Mouse (Mus musculus): ENCODE results near the gene Wdr18. TPM values are rescaled to one million over a fixed set of nuclear protein-coding genes. Genes with fewer than 3 reads are reported as not detected.
A peak's percentile ranks its signal among the peaks of the same experiment; 100 is the strongest.

Gene Wdr18
- polyA plus RNA-seq, 1 experiment: 67.5 TPM

DNA sequence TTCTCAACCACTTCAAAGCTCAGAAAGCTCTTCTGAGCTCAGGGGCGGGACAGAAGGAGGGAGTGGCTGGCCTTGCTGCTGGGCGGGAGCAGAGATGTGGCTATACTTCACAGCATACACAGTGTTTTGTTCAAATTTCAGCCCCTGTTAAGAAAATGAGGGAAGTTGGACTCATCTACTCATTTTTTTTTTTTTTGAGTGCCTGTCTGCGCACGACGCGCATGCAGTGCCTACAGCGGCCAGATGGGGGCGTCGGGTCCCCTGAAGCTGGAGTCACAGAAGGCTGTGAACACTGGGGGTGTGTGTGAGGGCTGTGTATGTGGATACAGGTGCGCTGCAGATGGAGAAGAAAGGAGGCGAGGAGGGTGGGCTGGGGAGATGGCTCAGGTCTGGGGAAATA, 27.0 kb downstream of the Wdr18 start:
- peak; percentile 89 for DNase-seq
- TF ChIP-seq POLR2A (IDR thresholded peaks at IDR 0.05; ENCODE audit: low read depth, low read length): no peak
- TF ChIP-seq CTCF (conservative IDR thresholded peaks at IDR 0.05; ENCODE audit: insufficient read depth, insufficient read length, low read depth, low read length): peak; percentile 76
- Histone ChIP-seq H3K36me3 (ENCODE audit: control insufficient read depth, insufficient read depth, low read length) (no peaks in the 10 kb centered on the region), H3K4me3 (ENCODE audit: insufficient read depth, low read depth, low read length) (no peak overlapping the region), H3K27ac (ENCODE audit: insufficient read depth, low read depth, low read length) (peak overlapping the region; percentile 36; the same call in 1 of the 2 replicates), H3K4me1 (ENCODE audit: control insufficient read depth, insufficient read depth, low read length) (peaks cover 23% of the 10 kb centered on the region), H3K27me3 (replicated peaks; ENCODE audit: control insufficient read depth, insufficient read depth, low read length) (no peaks in the 10 kb centered on the region)
- WGBS: 8% methylated on average over 11 of the region's 11 CpGs

DNA sequence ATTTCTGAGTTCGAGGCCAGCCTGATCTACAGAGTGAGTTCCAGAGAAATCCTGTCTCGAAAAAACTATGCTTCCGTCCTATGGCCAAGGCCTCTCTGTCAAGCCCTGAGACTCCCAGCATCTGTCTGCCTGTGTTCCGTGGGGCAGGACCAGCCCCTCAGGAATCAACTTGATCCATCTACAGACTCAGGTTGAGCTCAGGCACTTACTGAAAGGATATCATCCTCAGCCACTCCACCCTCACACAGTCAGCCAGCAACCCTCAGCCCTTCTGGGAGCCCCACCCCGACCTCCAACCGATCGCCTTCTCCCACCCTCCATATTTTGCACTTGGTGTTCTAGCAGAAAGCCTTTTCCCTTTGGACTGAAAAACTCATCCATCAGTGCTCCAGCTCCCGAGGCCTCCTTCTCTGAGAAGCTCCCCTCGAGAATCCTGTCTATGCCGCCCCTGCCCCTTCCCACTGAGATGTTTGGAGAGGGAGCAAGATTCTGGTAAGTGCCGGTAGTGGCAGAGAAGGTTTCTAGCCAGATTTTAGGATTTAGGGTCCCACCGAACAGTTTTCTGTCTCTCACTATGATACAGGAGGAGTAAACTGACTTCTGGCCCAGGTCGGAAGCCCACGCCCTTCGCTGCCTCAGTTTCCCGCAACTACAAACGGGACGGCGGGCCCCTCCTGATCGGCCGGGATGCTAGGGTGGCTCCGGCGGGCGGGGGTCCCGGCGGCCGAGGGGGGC, 28.0 kb downstream of the Wdr18 start:
- Histone ChIP-seq H3K27ac (ENCODE audit: insufficient read depth, low read depth, low read length) (peak overlapping the region; percentile 84), H3K27me3 (replicated peaks; ENCODE audit: control insufficient read depth, insufficient read depth, low read length) (no peaks in the 10 kb centered on the region), H3K4me3 (ENCODE audit: insufficient read depth, low read depth, low read length) (peak overlapping the region; percentile 73), H3K4me1 (ENCODE audit: control insufficient read depth, insufficient read depth, low read length) (peaks cover 16% of the 10 kb centered on the region), H3K36me3 (ENCODE audit: control insufficient read depth, insufficient read depth, low read length) (no peaks in the 10 kb centered on the region)
- TF ChIP-seq POLR2A (IDR thresholded peaks at IDR 0.05; ENCODE audit: low read depth, low read length) (no peak), CTCF (conservative IDR thresholded peaks at IDR 0.05; ENCODE audit: insufficient read depth, insufficient read length, low read depth, low read length) (no peak)
- 23% methylated on average over 27 of the region's 27 CpGs for WGBS
- DNase-seq: no peak

DNA sequence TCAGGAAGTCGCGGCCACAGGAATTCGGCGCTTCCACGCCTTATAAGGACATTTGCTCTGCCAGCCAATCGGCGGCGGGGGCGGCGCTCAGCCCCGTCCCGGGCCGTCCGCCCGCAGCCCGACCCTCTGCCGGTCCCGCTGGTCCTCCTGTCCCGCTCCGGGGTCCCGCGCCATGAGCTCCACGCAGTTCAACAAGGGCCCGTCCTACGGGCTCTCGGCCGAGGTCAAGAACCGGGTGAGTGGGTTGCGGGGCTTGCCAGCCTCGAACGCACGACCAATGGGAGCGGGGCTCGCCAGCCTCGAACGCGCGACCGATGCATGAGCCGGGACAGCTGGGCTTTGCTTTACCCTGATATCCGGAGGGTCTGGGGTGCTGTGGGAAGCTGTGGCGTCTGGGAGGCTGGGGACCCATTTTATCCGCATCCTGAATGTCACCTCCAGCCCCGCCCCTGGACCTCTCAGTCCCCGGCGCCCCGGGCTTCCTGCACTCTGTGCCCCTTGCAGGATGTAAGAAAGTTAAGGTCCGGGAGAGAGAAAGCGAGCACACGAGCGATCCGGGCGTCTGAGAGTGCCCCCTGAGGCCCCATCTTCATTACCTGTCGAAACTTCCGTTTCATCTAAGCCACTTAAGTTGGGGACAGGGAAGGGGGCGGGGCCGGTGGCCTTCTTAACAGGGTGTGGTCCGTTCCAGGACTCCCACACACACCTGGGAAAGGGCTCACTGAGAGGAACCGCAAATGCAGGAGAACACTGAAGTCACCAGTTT, 28.7 kb downstream of the Wdr18 start, which contains the start of gene Cnn2:
Gene Cnn2 (plus strand): TSS at position 79 of the 766 bp plus-strand sequence.
- no peaks in the 10 kb centered on the region for H3K27me3 ChIP-seq (replicated peaks; ENCODE audit: control insufficient read depth, insufficient read depth, low read length)
- TF ChIP-seq CTCF (conservative IDR thresholded peaks at IDR 0.05; ENCODE audit: insufficient read depth, insufficient read length, low read depth, low read length) (no peak), POLR2A (IDR thresholded peaks at IDR 0.05; ENCODE audit: low read depth, low read length) (no peak)
- no peaks in the 10 kb centered on the region for H3K36me3 ChIP-seq (ENCODE audit: control insufficient read depth, insufficient read depth, low read length)
- H3K4me3 ChIP-seq (ENCODE audit: insufficient read depth, low read depth, low read length): peak within 1 kb of the TSS; percentile 73
- H3K27ac ChIP-seq (ENCODE audit: insufficient read depth, low read depth, low read length): peak within 1 kb of the TSS; percentile 84
- peak; percentile 76 for DNase-seq
- H3K4me1 ChIP-seq (ENCODE audit: control insufficient read depth, insufficient read depth, low read length): peaks cover 15% of the 10 kb centered on the region
- whole genome bisulfite sequencing: 2% methylated on average over 59 of the region's 59 CpGs

DNA sequence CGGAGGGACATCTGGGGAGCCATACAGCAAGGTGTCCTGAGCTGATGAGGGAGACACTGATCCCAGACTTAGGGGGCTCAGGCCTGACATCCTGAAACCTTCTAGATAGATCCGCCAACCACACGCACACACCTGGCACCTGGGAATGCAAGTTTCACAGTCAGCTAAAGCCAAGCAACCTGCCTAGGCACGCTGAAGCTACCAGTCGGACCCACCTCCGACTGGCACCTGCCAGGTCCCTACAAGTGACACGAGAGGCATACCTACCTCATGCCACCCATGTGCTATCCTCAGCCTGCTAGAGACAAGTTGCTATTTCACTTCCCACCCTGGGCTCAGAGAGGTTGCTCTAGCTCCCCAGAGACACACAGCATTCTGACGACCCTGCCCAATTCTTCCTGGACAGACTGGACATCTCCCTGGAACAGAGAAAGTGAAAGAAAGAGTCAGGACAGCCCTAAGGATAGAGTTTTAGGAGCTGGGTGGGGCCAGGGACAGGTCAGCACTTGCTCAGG, 29.4 kb downstream of the Wdr18 start:
- TF ChIP-seq CTCF (conservative IDR thresholded peaks at IDR 0.05; ENCODE audit: insufficient read depth, insufficient read length, low read depth, low read length) (no peak), POLR2A (IDR thresholded peaks at IDR 0.05; ENCODE audit: low read depth, low read length) (no peak)
- H3K36me3 ChIP-seq (ENCODE audit: control insufficient read depth, insufficient read depth, low read length): no peaks in the 10 kb centered on the region
- WGBS: 43% methylated on average over 8 of the region's 8 CpGs
- H3K4me3 ChIP-seq (ENCODE audit: insufficient read depth, low read depth, low read length): peak overlapping the region; percentile 73
- no peaks in the 10 kb centered on the region for H3K27me3 ChIP-seq (replicated peaks; ENCODE audit: control insufficient read depth, insufficient read depth, low read length)
- no peak for DNase-seq
- peak overlapping the region; percentile 44; the same call in 1 of the 2 replicates for H3K27ac ChIP-seq (ENCODE audit: insufficient read depth, low read depth, low read length)
- peaks cover 15% of the 10 kb centered on the region for H3K4me1 ChIP-seq (ENCODE audit: control insufficient read depth, insufficient read depth, low read length)

DNA sequence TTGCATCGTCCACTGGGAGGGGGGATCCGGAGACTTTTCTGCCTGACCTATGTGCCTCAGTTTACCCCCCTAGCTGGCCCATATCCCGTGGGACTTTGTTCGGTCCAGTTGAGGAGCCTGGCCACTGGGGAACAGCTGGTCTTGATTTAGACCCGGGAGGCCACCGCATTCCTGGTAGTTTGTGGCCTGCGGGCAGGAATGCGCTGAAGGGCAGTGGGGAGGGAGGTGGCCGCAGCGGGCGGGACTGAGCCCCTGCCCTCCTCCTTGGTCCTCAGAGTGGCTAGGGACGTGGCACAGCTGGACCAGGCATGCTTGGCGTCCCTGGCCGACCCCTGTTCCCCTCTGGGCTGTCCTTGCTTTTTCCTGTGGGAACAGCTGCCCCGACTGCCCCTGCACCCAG, 29.9 kb downstream of the Wdr18 start:
- Histone ChIP-seq H3K27ac (ENCODE audit: insufficient read depth, low read depth, low read length) (peak overlapping the region; percentile 44; the same call in 1 of the 2 replicates), H3K4me1 (ENCODE audit: control insufficient read depth, insufficient read depth, low read length) (peaks cover 15% of the 10 kb centered on the region), H3K36me3 (ENCODE audit: control insufficient read depth, insufficient read depth, low read length) (no peaks in the 10 kb centered on the region), H3K4me3 (ENCODE audit: insufficient read depth, low read depth, low read length) (peak overlapping the region; percentile 73), H3K27me3 (replicated peaks; ENCODE audit: control insufficient read depth, insufficient read depth, low read length) (no peaks in the 10 kb centered on the region)
- no peak for TF ChIP-seq CTCF (conservative IDR thresholded peaks at IDR 0.05; ENCODE audit: insufficient read depth, insufficient read length, low read depth, low read length)
- no peak for TF ChIP-seq POLR2A (IDR thresholded peaks at IDR 0.05; ENCODE audit: low read depth, low read length)
- WGBS: 13% methylated on average over 15 of the region's 15 CpGs
- DNase-seq: no peak

DNA sequence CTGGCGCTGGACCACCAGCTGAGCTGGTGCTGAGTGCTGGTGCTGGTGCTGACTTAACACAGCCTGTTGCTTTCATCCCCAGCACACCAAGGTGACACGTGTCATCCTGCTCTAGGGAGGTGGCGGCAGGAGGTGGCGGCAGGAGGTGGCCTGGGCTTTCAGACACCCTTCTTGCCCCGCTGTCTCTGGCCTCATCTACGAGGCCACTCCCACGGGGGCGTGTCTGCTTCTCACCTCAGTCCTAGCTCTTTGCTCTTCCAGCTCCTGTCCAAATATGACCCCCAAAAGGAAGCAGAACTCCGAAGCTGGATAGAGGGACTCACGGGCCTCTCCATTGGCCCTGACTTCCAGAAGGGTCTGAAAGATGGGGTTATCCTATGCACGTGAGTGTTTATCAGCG, 31.1 kb downstream of the Wdr18 start:
- Histone ChIP-seq H3K36me3 (ENCODE audit: control insufficient read depth, insufficient read depth, low read length) (no peaks in the 10 kb centered on the region), H3K27ac (ENCODE audit: insufficient read depth, low read depth, low read length) (no peak overlapping the region), H3K27me3 (replicated peaks; ENCODE audit: control insufficient read depth, insufficient read depth, low read length) (no peaks in the 10 kb centered on the region), H3K4me3 (ENCODE audit: insufficient read depth, low read depth, low read length) (no peak overlapping the region), H3K4me1 (ENCODE audit: control insufficient read depth, insufficient read depth, low read length) (peaks cover 9% of the 10 kb centered on the region)
- DNase-seq: no peak
- WGBS: 73% methylated on average over 12 of the region's 12 CpGs
- TF ChIP-seq POLR2A (IDR thresholded peaks at IDR 0.05; ENCODE audit: low read depth, low read length) (no peak), CTCF (conservative IDR thresholded peaks at IDR 0.05; ENCODE audit: insufficient read depth, insufficient read length, low read depth, low read length) (no peak)

DNA sequence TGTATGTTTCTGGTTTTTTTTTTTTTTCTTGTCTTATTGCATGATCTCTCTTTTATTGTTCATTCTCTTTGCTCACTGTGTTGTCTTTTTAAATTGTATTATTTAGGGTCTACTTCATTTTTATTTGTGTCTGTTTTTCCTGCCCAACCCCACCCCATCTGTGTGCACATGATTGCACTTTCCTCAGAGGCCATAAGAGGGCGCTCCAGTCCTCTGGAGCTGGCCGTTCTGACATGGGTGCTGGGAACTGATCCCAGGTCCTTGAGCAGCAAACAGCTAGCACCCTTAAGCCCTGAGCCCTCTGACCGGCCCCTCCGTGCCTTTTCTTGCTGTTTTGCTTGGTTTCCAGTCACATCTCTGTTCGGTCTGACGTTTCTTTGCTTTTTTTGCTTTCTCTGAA, 31.6 kb downstream of the Wdr18 start:
- DNase-seq: no peak
- Histone ChIP-seq H3K36me3 (ENCODE audit: control insufficient read depth, insufficient read depth, low read length) (no peaks in the 10 kb centered on the region), H3K4me1 (ENCODE audit: control insufficient read depth, insufficient read depth, low read length) (peaks cover 6% of the 10 kb centered on the region), H3K27me3 (replicated peaks; ENCODE audit: control insufficient read depth, insufficient read depth, low read length) (no peaks in the 10 kb centered on the region), H3K27ac (ENCODE audit: insufficient read depth, low read depth, low read length) (no peak overlapping the region), H3K4me3 (ENCODE audit: insufficient read depth, low read depth, low read length) (no peak overlapping the region)
- no peak for TF ChIP-seq POLR2A (IDR thresholded peaks at IDR 0.05; ENCODE audit: low read depth, low read length)
- 0 out of 2 replicates have a peak, but pooled peaks have one; percentile 10 for TF ChIP-seq CTCF (conservative IDR thresholded peaks at IDR 0.05; ENCODE audit: insufficient read depth, insufficient read length, low read depth, low read length)
- 92% methylated on average over 6 of the region's 6 CpGs for WGBS
